Mouse (Mus musculus): ENCODE results near the gene Naaladl2.
"Not testable (repeated sequence)": the region's sequence is repeated elsewhere in the genome, so short reads cannot be mapped to it uniquely, and the experiment has no call there.

Naaladl2 gene

GRCm38 (mm10) chr3:25143555-25144311, at the start of gene Naaladl2:
Naaladl2 (minus strand) TSS chr3:25144261.
- DNase-seq, result peak in 1 of 2 experiments; percentile 8

- no peak for DNase-seq
These were observed 7.7 kb upstream of the Naaladl2 start for GRCm38 (mm10) chr3:25151721-25152120.

- no peak for DNase-seq
These were observed 3.2 kb upstream of the Naaladl2 start for GRCm38 (mm10) chr3:25147271-25147670.

GRCm38 (mm10) chr3:25144961-25145697, 1.1 kb upstream of the Naaladl2 start:
- no peak for DNase-seq

GRCm38 (mm10) chr3:25143111-25143510, 950 bp downstream of the Naaladl2 start:
- no peak for DNase-seq

GRCm38 (mm10) chr3:25131848-25132247, 12.2 kb downstream of the Naaladl2 start:
- DNase-seq, result no peak

- DNase-seq, result no peak
These were observed 16.2 kb downstream of the Naaladl2 start for GRCm38 (mm10) chr3:25127864-25128263.

- no peak for DNase-seq
These were observed 18.9 kb downstream of the Naaladl2 start for GRCm38 (mm10) chr3:25124919-25125846.

- no peak for DNase-seq
These were observed 31.0 kb downstream of the Naaladl2 start for GRCm38 (mm10) chr3:25113107-25113506.

GRCm38 (mm10) chr3:25108997-25109396, 35.1 kb downstream of the Naaladl2 start:
- DNase-seq, result no peak

- no peak for DNase-seq
These were observed 51.1 kb downstream of the Naaladl2 start for GRCm38 (mm10) chr3:25092986-25093385.

- DNase-seq, result no peak
These were observed 68.3 kb downstream of the Naaladl2 start for GRCm38 (mm10) chr3:25075785-25076184.

- DNase-seq, result no peak
These were observed 69.8 kb downstream of the Naaladl2 start for GRCm38 (mm10) chr3:25074266-25074665.

GRCm38 (mm10) chr3:25073821-25074220, 70.2 kb downstream of the Naaladl2 start:
- DNase-seq, result no peak

- DNase-seq, result no peak
These were observed 80.8 kb downstream of the Naaladl2 start for GRCm38 (mm10) chr3:25063217-25063616.

GRCm38 (mm10) chr3:25052975-25053374, 91.1 kb downstream of the Naaladl2 start:
- no peak for DNase-seq

GRCm38 (mm10) chr3:25019972-25020371, 124.1 kb downstream of the Naaladl2 start:
- no peak for DNase-seq

- DNase-seq, result no peak
These were observed 133.3 kb downstream of the Naaladl2 start for GRCm38 (mm10) chr3:25010751-25011150.

GRCm38 (mm10) chr3:25006802-25007201, 137.3 kb downstream of the Naaladl2 start:
- DNase-seq, result not testable (repeated sequence)

GRCm38 (mm10) chr3:24992577-24992976, 151.5 kb downstream of the Naaladl2 start:
- no peak for DNase-seq

GRCm38 (mm10) chr3:24992078-24992477, 152.0 kb downstream of the Naaladl2 start:
- no peak for DNase-seq

- no peak for DNase-seq
These were observed 161.9 kb downstream of the Naaladl2 start for GRCm38 (mm10) chr3:24982111-24982510.

GRCm38 (mm10) chr3:24942170-24942569, 201.9 kb downstream of the Naaladl2 start:
- no peak for DNase-seq
